Mouse (Mus musculus) induced T-regulatory cell, adult 2 months (primary cell): ENCODE results near the gene Gm13277.
"Not testable (repeated sequence)": the region's sequence is repeated elsewhere in the genome, so short reads cannot be mapped to it uniquely, and the experiment has no call there.

Experiments
- DNase-seq: peaks from one replicate; pipeline ENCODE4 v3.0.0-alpha.2; 2012; ENCODE audit warnings: low read depth

The Gm13277 gene

GRCm38 (mm10) chr4:88785409-88785808 lies 3.0 kb upstream of the Gm13277 start, which contains the start of gene Gm13276:
Gm13276 (plus strand) TSS chr4:88785709.
- not testable (repeated sequence) for DNase-seq

- not testable (repeated sequence) for DNase-seq
Measured at GRCm38 (mm10) chr4:88791250-88791649, 2.8 kb downstream of the Gm13277 start, which contains the start of gene Gm13278. Gm13278 (plus strand) TSS chr4:88791550.

- DNase-seq = not testable (repeated sequence)
Measured at GRCm38 (mm10) chr4:88793936-88794675, 5.7 kb downstream of the Gm13277 start, which contains the start of gene Gm13275. Gm13275 (plus strand) TSS chr4:88794487.

- not testable (repeated sequence) for DNase-seq
Measured at GRCm38 (mm10) chr4:88797097-88797496, 8.7 kb downstream of the Gm13277 start, which contains the start of gene Gm13279. Gm13279 (plus strand) TSS chr4:88797397.

GRCm38 (mm10) chr4:88799365-88799764 lies 10.9 kb downstream of the Gm13277 start, which contains the start of gene Gm13285:
Gm13285 (plus strand) TSS chr4:88799665.
- DNase-seq = not testable (repeated sequence)

- not testable (repeated sequence) for DNase-seq
Measured at GRCm38 (mm10) chr4:88802954-88803353, 14.5 kb downstream of the Gm13277 start, which contains the start of gene Gm13287. Gm13287 (plus strand) TSS chr4:88803254.

GRCm38 (mm10) chr4:88805231-88805630 lies 16.8 kb downstream of the Gm13277 start, which contains the start of gene Gm13288:
Gm13288 (plus strand) TSS chr4:88805531.
- not testable (repeated sequence) for DNase-seq

GRCm38 (mm10) chr4:88805761-88806160 lies 17.3 kb downstream of the Gm13277 start:
- not testable (repeated sequence) for DNase-seq

- no peak for DNase-seq
Measured at GRCm38 (mm10) chr4:88815928-88816327, 27.5 kb downstream of the Gm13277 start, which contains the start of gene Ifna7. Ifna7 (plus strand) TSS chr4:88816228.

- no peak for DNase-seq
Measured at GRCm38 (mm10) chr4:88819659-88820058, 31.2 kb downstream of the Gm13277 start, which contains the start of gene Ifna11. Ifna11 (plus strand) TSS chr4:88819959.

GRCm38 (mm10) chr4:88822995-88823394 lies 34.6 kb downstream of the Gm13277 start:
- DNase-seq = peak; percentile 55

GRCm38 (mm10) chr4:88827116-88827515 lies 38.7 kb downstream of the Gm13277 start, which contains the start of gene Ifna6:
Ifna6 (plus strand) TSS chr4:88827416.
- DNase-seq = not testable (repeated sequence)

GRCm38 (mm10) chr4:88830523-88830922 lies 42.1 kb downstream of the Gm13277 start:
- DNase-seq = peak; percentile 65

- not testable (repeated sequence) for DNase-seq
Measured at GRCm38 (mm10) chr4:88835225-88835624, 46.8 kb downstream of the Gm13277 start, which contains the start of gene Ifna5. Ifna5 (plus strand) TSS chr4:88835525.
